Mouse (Mus musculus): ENCODE data around the gene Olfr1369-ps1. TPM values are rescaled to one million over a fixed set of nuclear protein-coding genes. Genes with fewer than 3 reads are reported as not detected.
A peak's percentile ranks its signal among the peaks of the same experiment; 100 is the strongest.

The Olfr1369-ps1 gene
- polyA plus RNA-seq, 1 experiment from 2014 or later, result 0.04 TPM

GRCm38 (mm10) chr13:21145767-21146166 is 34.5 kb downstream of the Olfr1369-ps1 start, which contains the start of gene Olfr1368:
Gene Olfr1368, minus strand, starts transcription at chr13:21145867.
- Histone ChIP-seq H3K27me3 (ENCODE audit: control insufficient read depth, insufficient read depth, low read length) (no peaks in the 10 kb centered on the region), H3K4me3 (ENCODE audit: low read depth, low read length) (no peak within 1 kb of the TSS), H3K27ac (ENCODE audit: low read depth, low read length) (no peak within 1 kb of the TSS), H3K36me3 (ENCODE audit: control insufficient read depth, insufficient read depth, low read length) (no peaks in the 10 kb centered on the region), H3K4me1 (ENCODE audit: control insufficient read depth, insufficient read depth, low read length) (no peaks in the 10 kb centered on the region), H3K9ac (ENCODE audit: low read length) (no peak within 1 kb of the TSS), H3K9me3 (ENCODE audit: control insufficient read depth, low read length) (no peaks in the 10 kb centered on the region), H3K4me2 (no peak within 1 kb of the TSS)
- WGBS, result 78% methylated on average over 4 of the region's 4 CpGs
- DNase-seq (ENCODE audit: low spot score, missing footprints) (no peak), ATAC-seq (ENCODE audit: low FRiP score) (no peak)

GRCm38 (mm10) chr13:21155888-21156287 is 44.6 kb downstream of the Olfr1369-ps1 start:
- H3K4me3 ChIP-seq (ENCODE audit: low read depth, low read length), result no peak overlapping the region
- ATAC-seq (ENCODE audit: low FRiP score) (no peak), DNase-seq (ENCODE audit: low spot score, missing footprints) (no peak)
- H3K36me3 ChIP-seq (ENCODE audit: control insufficient read depth, insufficient read depth, low read length), result no peaks in the 10 kb centered on the region
- no peak overlapping the region for H3K4me2 ChIP-seq
- WGBS, result 83% methylated on average over 5 of the region's 5 CpGs
- H3K27ac ChIP-seq (ENCODE audit: low read depth, low read length), result no peak overlapping the region
- no peak overlapping the region for H3K9ac ChIP-seq (ENCODE audit: low read length)
- H3K4me1 ChIP-seq (ENCODE audit: control insufficient read depth, insufficient read depth, low read length), result no peaks in the 10 kb centered on the region
- H3K9me3 ChIP-seq (ENCODE audit: control insufficient read depth, low read length), result no peaks in the 10 kb centered on the region
- no peaks in the 10 kb centered on the region for H3K27me3 ChIP-seq (ENCODE audit: control insufficient read depth, insufficient read depth, low read length)

GRCm38 (mm10) chr13:21158071-21158470 is 46.8 kb downstream of the Olfr1369-ps1 start:
- DNase-seq (ENCODE audit: low spot score, missing footprints) (peak; percentile 77), ATAC-seq (ENCODE audit: low FRiP score) (no peak)
- no peaks in the 10 kb centered on the region for H3K36me3 ChIP-seq (ENCODE audit: control insufficient read depth, insufficient read depth, low read length)
- no peak overlapping the region for H3K27ac ChIP-seq (ENCODE audit: low read depth, low read length)
- no peak overlapping the region for H3K4me3 ChIP-seq (ENCODE audit: low read depth, low read length)
- WGBS, result 7% methylated on average over 9 of the region's 9 CpGs
- peak overlapping the region; percentile 68; the same call in 1 of the 2 replicates for H3K4me2 ChIP-seq
- H3K9ac ChIP-seq (ENCODE audit: low read length), result no peak overlapping the region
- H3K9me3 ChIP-seq (ENCODE audit: control insufficient read depth, low read length), result no peaks in the 10 kb centered on the region
- H3K4me1 ChIP-seq (ENCODE audit: control insufficient read depth, insufficient read depth, low read length), result no peaks in the 10 kb centered on the region
- no peaks in the 10 kb centered on the region for H3K27me3 ChIP-seq (ENCODE audit: control insufficient read depth, insufficient read depth, low read length)

GRCm38 (mm10) chr13:21158785-21159474 is 47.6 kb downstream of the Olfr1369-ps1 start:
- peak overlapping the region; percentile 45 for H3K4me3 ChIP-seq (ENCODE audit: low read depth, low read length)
- H3K36me3 ChIP-seq (ENCODE audit: control insufficient read depth, insufficient read depth, low read length), result no peaks in the 10 kb centered on the region
- H3K4me2 ChIP-seq, result peak overlapping the region; percentile 68
- under 1% methylated on average over 19 of the region's 19 CpGs for WGBS
- no peak overlapping the region for H3K27ac ChIP-seq (ENCODE audit: low read depth, low read length)
- DNase-seq (ENCODE audit: low spot score, missing footprints) (peak; percentile 98), ATAC-seq (ENCODE audit: low FRiP score) (peak; percentile 31; the same call in 1 of the 2 replicates)
- H3K9me3 ChIP-seq (ENCODE audit: control insufficient read depth, low read length), result no peaks in the 10 kb centered on the region
- peak overlapping the region; percentile 29; the same call in 1 of the 2 replicates for H3K9ac ChIP-seq (ENCODE audit: low read length)
- no peaks in the 10 kb centered on the region for H3K4me1 ChIP-seq (ENCODE audit: control insufficient read depth, insufficient read depth, low read length)
- no peaks in the 10 kb centered on the region for H3K27me3 ChIP-seq (ENCODE audit: control insufficient read depth, insufficient read depth, low read length)

GRCm38 (mm10) chr13:21159475-21159819 is 48.2 kb downstream of the Olfr1369-ps1 start:
- peak overlapping the region; percentile 29; the same call in 1 of the 2 replicates for H3K9ac ChIP-seq (ENCODE audit: low read length)
- under 1% methylated on average over 15 of the region's 15 CpGs for WGBS
- H3K36me3 ChIP-seq (ENCODE audit: control insufficient read depth, insufficient read depth, low read length), result no peaks in the 10 kb centered on the region
- ATAC-seq (ENCODE audit: low FRiP score), result no peak
- H3K4me3 ChIP-seq (ENCODE audit: low read depth, low read length), result peak overlapping the region; percentile 45
- H3K9me3 ChIP-seq (ENCODE audit: control insufficient read depth, low read length), result no peaks in the 10 kb centered on the region
- no peak for DNase-seq (ENCODE audit: low spot score, missing footprints)
- H3K4me2 ChIP-seq, result peak overlapping the region; percentile 68
- H3K4me1 ChIP-seq (ENCODE audit: control insufficient read depth, insufficient read depth, low read length), result no peaks in the 10 kb centered on the region
- no peak overlapping the region for H3K27ac ChIP-seq (ENCODE audit: low read depth, low read length)
- H3K27me3 ChIP-seq (ENCODE audit: control insufficient read depth, insufficient read depth, low read length), result no peaks in the 10 kb centered on the region

GRCm38 (mm10) chr13:21160041-21160511 is 48.8 kb downstream of the Olfr1369-ps1 start:
- Histone ChIP-seq H3K27me3 (ENCODE audit: control insufficient read depth, insufficient read depth, low read length) (no peaks in the 10 kb centered on the region), H3K9me3 (ENCODE audit: control insufficient read depth, low read length) (no peaks in the 10 kb centered on the region), H3K9ac (ENCODE audit: low read length) (peak overlapping the region; percentile 31), H3K36me3 (ENCODE audit: control insufficient read depth, insufficient read depth, low read length) (no peaks in the 10 kb centered on the region), H3K4me2 (peak overlapping the region; percentile 68), H3K4me1 (ENCODE audit: control insufficient read depth, insufficient read depth, low read length) (no peaks in the 10 kb centered on the region), H3K4me3 (ENCODE audit: low read depth, low read length) (peak overlapping the region; percentile 45), H3K27ac (ENCODE audit: low read depth, low read length) (no peak overlapping the region)
- peak; percentile 92 for DNase-seq (ENCODE audit: low spot score, missing footprints)
- ATAC-seq (ENCODE audit: low FRiP score), result peak; percentile 33
- under 1% methylated on average over 16 of the region's 16 CpGs for WGBS

- 1% methylated on average over 32 of the region's 32 CpGs for WGBS
- ATAC-seq (ENCODE audit: low FRiP score), result peak; percentile 90
- peak overlapping the region; percentile 14; the same call in 1 of the 2 replicates for H3K9ac ChIP-seq (ENCODE audit: low read length)
- no peaks in the 10 kb centered on the region for H3K9me3 ChIP-seq (ENCODE audit: control insufficient read depth, low read length)
- peak; percentile 100 for DNase-seq (ENCODE audit: low spot score, missing footprints)
- H3K4me2 ChIP-seq, result peak overlapping the region; percentile 68
- peak overlapping the region; percentile 45 for H3K4me3 ChIP-seq (ENCODE audit: low read depth, low read length)
- no peaks in the 10 kb centered on the region for H3K36me3 ChIP-seq (ENCODE audit: control insufficient read depth, insufficient read depth, low read length)
- H3K27ac ChIP-seq (ENCODE audit: low read depth, low read length), result no peak overlapping the region
- no peaks in the 10 kb centered on the region for H3K27me3 ChIP-seq (ENCODE audit: control insufficient read depth, insufficient read depth, low read length)
- no peaks in the 10 kb centered on the region for H3K4me1 ChIP-seq (ENCODE audit: control insufficient read depth, insufficient read depth, low read length)
These were observed 49.6 kb downstream of the Olfr1369-ps1 start for GRCm38 (mm10) chr13:21160657-21161590.

- Histone ChIP-seq H3K36me3 (ENCODE audit: control insufficient read depth, insufficient read depth, low read length) (no peaks in the 10 kb centered on the region), H3K9ac (ENCODE audit: low read length) (no peak overlapping the region), H3K4me2 (peak overlapping the region; percentile 35; the same call in 1 of the 2 replicates), H3K4me3 (ENCODE audit: low read depth, low read length) (peak overlapping the region; percentile 45), H3K27ac (ENCODE audit: low read depth, low read length) (no peak overlapping the region), H3K9me3 (ENCODE audit: control insufficient read depth, low read length) (no peaks in the 10 kb centered on the region), H3K4me1 (ENCODE audit: control insufficient read depth, insufficient read depth, low read length) (no peaks in the 10 kb centered on the region), H3K27me3 (ENCODE audit: control insufficient read depth, insufficient read depth, low read length) (no peaks in the 10 kb centered on the region)
- DNase-seq (ENCODE audit: low spot score, missing footprints) (no peak), ATAC-seq (ENCODE audit: low FRiP score) (0 out of 2 replicates have a peak, but pooled peaks have one; percentile 25)
- 44% methylated on average over 2 of the region's 2 CpGs for WGBS
These were observed 50.3 kb downstream of the Olfr1369-ps1 start for GRCm38 (mm10) chr13:21161591-21161990.
